In the genomic region with DNA sequence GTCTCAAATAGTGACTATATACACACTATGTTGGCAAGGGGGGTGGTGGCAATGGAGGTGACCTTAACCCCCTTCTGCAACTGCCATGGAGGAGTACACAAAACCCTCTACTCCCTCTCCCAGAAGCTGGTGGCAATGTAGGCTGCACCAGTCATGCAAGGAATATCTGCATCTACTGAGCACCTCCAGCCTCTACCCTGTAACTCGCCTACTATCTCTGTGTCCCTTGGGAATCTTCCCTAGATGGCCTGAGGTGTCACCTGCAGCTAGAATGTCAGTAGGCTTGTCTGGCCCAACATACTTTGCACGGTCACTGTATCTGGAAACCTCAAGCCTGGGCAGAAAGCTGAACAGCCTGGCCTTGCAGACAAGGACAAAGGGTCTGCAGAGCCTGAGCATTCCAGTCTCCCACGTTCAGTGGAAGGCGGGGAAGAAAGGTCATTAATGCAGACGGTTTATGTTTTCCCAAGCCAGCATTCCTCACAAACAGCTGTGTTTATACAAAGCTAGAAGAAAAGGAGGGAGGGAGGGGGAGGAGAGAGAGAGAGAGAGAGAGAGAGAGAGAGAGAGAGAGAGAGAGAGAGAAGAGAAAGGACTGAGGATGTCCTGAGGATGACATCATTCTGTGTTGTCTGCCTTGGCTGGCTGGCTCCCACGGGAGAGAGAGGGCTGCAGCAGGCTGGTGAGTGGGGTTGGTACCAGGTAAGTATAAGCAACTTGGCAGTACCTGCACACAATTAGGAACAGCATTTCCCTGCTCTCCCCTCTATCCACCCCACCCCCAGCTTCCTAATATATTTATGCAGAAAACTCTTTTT, we compare ENCODE assay signal across 7 mouse cellular contexts.
DNase-seq lines count a peak whose midpoint lies in the region; ATAC-seq lines count a peak whose summit lies in the region.

No protein-coding gene starts in this region.

- peak; percentile 24 for DNase-seq in brain, adult 2 months (ENCODE audit: low read depth, low spot score)
- DNase-seq in embryo, embryonic 10.5 days (ENCODE audit: low spot score), result peak; percentile 71
- DNase-seq in adrenal gland, postnatal 4 days (ENCODE audit: low spot score in 2 of 2), result no peak
- no peak for DNase-seq in left cerebral cortex, postnatal 25 days (ENCODE audit: low spot score in 2 of 2)
- DNase-seq in thymus, postnatal 36 days, result no peak

- no peaks in the 10 kb centered on the region for H3K27me3 ChIP-seq in hindbrain, embryonic 16.5 days (replicated peaks; ENCODE audit: control insufficient read depth, insufficient read depth, low read length)
- no peaks in the 10 kb centered on the region for H3K27me3 ChIP-seq in midbrain, embryonic 15.5 days (replicated peaks)

- H3K4me3 ChIP-seq in hindbrain, embryonic 16.5 days (ENCODE audit: low read length), result no peak overlapping the region
- H3K4me3 ChIP-seq in midbrain, embryonic 15.5 days, result no peak overlapping the region

- H3K9ac ChIP-seq in hindbrain, embryonic 16.5 days (ENCODE audit: low read depth, low read length), result no peak overlapping the region
- no peak overlapping the region for H3K9ac ChIP-seq in midbrain, embryonic 15.5 days

- intact Hi-C loops in left cerebral cortex, postnatal 25 days (cut with DNase I), result no loop called here

- H3K4me1 ChIP-seq in hindbrain, embryonic 16.5 days (ENCODE audit: control insufficient read depth, insufficient read depth, low read depth, low read length), result no peaks in the 10 kb centered on the region; the same call in 1 of the 2 replicates
- peaks cover 12% of the 10 kb centered on the region for H3K4me1 ChIP-seq in midbrain, embryonic 15.5 days

- ATAC-seq in hindbrain, embryonic 16.5 days, result peak; percentile 81
- ATAC-seq in midbrain, embryonic 15.5 days (replicated peaks), result peak; percentile 82

- H3K9me3 ChIP-seq in hindbrain, embryonic 16.5 days (ENCODE audit: control insufficient read depth, low read length), result no peaks in the 10 kb centered on the region; the same call in 1 of the 2 replicates
- H3K9me3 ChIP-seq in midbrain, embryonic 15.5 days, result no peaks in the 10 kb centered on the region

- H3K27ac ChIP-seq in hindbrain, embryonic 16.5 days (ENCODE audit: low read depth, low read length), result no peak overlapping the region
- H3K27ac ChIP-seq in midbrain, embryonic 15.5 days, result peak overlapping the region; percentile 6; the same call in 1 of the 2 replicates

- H3K36me3 ChIP-seq in hindbrain, embryonic 16.5 days (ENCODE audit: control insufficient read depth, insufficient read depth, low read length), result no peaks in the 10 kb centered on the region
- no peaks in the 10 kb centered on the region for H3K36me3 ChIP-seq in midbrain, embryonic 15.5 days (replicated peaks)

- 18% methylated on average over 6 of the region's 6 CpGs for WGBS in hindbrain, embryonic 16.5 days
- WGBS in midbrain, embryonic 15.5 days, result 11% methylated on average over 6 of the region's 6 CpGs

- no peak overlapping the region for H3K4me2 ChIP-seq in hindbrain, embryonic 16.5 days (ENCODE audit: low read length)
- H3K4me2 ChIP-seq in midbrain, embryonic 15.5 days, result no peak overlapping the region

Comparison
In these comparisons a context has a peak if more than half of its experiments do, and no peak if none do; other contexts are left out.
1. DNase-seq: peak in brain, adult 2 months (single experiment) and embryo, embryonic 10.5 days (single experiment); none in adrenal gland, postnatal 4 days (0 of 2), left cerebral cortex, postnatal 25 days (0 of 2) and thymus, postnatal 36 days (0 of 2).